Mouse (Mus musculus) C2C12 (cell line): ENCODE results near the gene Pkp4. TPM values are rescaled to one million over a fixed set of nuclear protein-coding genes. Genes with fewer than 3 reads are reported as not detected.

ENCODE experiments used
- H3K27me3 ChIP-seq: one replicate; pipeline ENCODE4 v1.6.1; 2011; ENCODE audit not compliant: control insufficient read depth, insufficient read depth, insufficient read length
- H3K36me3 ChIP-seq: one replicate; pipeline ENCODE4 v1.6.1; 2011; ENCODE audit not compliant: control insufficient read depth, insufficient read depth
- H3K4me3 ChIP-seq: one replicate; pipeline ENCODE4 v1.5.1; 2011; ENCODE audit warnings: mild to moderate bottlenecking, control low read depth; ENCODE audit not compliant: poor library complexity, insufficient read depth, severe bottlenecking
- H3K79me2 ChIP-seq: one replicate; pipeline ENCODE4 v1.6.1; 2011; ENCODE audit not compliant: control insufficient read depth, insufficient read depth
- H3K79me3 ChIP-seq: one replicate; pipeline ENCODE4 v1.6.1; 2011; ENCODE audit warnings: low read depth, control low read depth
- H3ac ChIP-seq: one replicate; pipeline ENCODE3; 2011; ENCODE audit warnings: low read depth; ENCODE audit not compliant: control insufficient read depth, insufficient read length
- CEBPB ChIP-seq: IDR thresholded peaks from one replicate; pipeline ENCODE4 v1.6.1; 2011; ENCODE audit warnings: low read depth, mild to moderate bottlenecking, control low read depth, moderate library complexity
- CTCF ChIP-seq: IDR thresholded peaks from one replicate; pipeline ENCODE4 v1.5.1; 2011; ENCODE audit not compliant: control insufficient read depth, insufficient read depth, insufficient read length
- FOSL1 ChIP-seq: IDR thresholded peaks from one replicate; pipeline ENCODE4 v1.8.0; 2011; ENCODE audit warnings: mild to moderate bottlenecking, low read length; ENCODE audit not compliant: poor library complexity, insufficient read depth, severe bottlenecking
- MAX ChIP-seq: IDR thresholded peaks from one replicate; pipeline ENCODE4 v1.6.1; 2011; ENCODE audit warnings: mild to moderate bottlenecking, control low read depth
- MYOD1 ChIP-seq: IDR thresholded peaks from one replicate; pipeline ENCODE4 v1.6.1; 2011; ENCODE audit warnings: low read depth; ENCODE audit not compliant: control insufficient read depth, insufficient read length
- MYOG ChIP-seq: IDR thresholded peaks from one replicate; pipeline ENCODE4 v1.6.1; 2011; ENCODE audit not compliant: control insufficient read depth, insufficient read length; ENCODE audit errors: extremely low read depth
- USF1 ChIP-seq: IDR thresholded peaks from one replicate; pipeline ENCODE4 v1.6.1; 2011; ENCODE audit warnings: low read depth, mild to moderate bottlenecking, control low read depth, moderate library complexity
- polyA plus RNA-seq: library from polyadenylated mRNA; unstranded; fragments of >200 nt; fragmentation: generic; extraction: Trizol; gene quantifications from one replicate; pipeline ENCODE4 v1.2.1, GENCODE M21; 2012; ENCODE audit warnings: missing spikeins

The Pkp4 gene
- polyA plus RNA-seq, 1 experiment, result 23.0 TPM

DNA sequence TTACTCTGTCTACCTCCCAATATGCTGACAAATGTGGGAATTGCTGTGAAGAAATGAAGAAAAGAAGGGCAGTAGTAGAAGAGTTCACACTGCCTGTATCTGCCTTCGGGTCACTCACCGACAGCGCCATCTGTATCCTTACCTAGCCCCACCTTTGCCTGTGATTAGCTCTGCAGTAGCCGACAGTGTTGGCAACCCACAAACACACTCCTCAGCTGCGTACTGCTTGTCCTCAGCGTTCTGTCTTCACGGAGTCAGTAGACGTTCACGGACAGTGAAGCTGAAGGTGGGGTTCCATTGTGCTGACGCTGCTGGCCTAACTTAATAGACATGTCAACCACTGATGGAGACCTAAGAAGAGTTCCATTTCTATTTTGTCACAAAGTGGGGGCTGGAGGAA is 81.5 kb downstream of the Pkp4 start:
- H3ac ChIP-seq, result no peak overlapping the region
- H3K36me3 ChIP-seq, result peaks cover 21% of the 10 kb centered on the region
- no peaks in the 10 kb centered on the region for H3K27me3 ChIP-seq
- TF ChIP-seq MYOD1 (no peak), MAX (no peak), CTCF (no peak), MYOG (no peak), CEBPB (no peak), USF1 (no peak), FOSL1 (no peak)
- no peak overlapping the region for H3K4me3 ChIP-seq
- H3K79me2 ChIP-seq, result peaks cover 45% of the 10 kb centered on the region
- peaks cover 5% of the 10 kb centered on the region for H3K79me3 ChIP-seq

DNA sequence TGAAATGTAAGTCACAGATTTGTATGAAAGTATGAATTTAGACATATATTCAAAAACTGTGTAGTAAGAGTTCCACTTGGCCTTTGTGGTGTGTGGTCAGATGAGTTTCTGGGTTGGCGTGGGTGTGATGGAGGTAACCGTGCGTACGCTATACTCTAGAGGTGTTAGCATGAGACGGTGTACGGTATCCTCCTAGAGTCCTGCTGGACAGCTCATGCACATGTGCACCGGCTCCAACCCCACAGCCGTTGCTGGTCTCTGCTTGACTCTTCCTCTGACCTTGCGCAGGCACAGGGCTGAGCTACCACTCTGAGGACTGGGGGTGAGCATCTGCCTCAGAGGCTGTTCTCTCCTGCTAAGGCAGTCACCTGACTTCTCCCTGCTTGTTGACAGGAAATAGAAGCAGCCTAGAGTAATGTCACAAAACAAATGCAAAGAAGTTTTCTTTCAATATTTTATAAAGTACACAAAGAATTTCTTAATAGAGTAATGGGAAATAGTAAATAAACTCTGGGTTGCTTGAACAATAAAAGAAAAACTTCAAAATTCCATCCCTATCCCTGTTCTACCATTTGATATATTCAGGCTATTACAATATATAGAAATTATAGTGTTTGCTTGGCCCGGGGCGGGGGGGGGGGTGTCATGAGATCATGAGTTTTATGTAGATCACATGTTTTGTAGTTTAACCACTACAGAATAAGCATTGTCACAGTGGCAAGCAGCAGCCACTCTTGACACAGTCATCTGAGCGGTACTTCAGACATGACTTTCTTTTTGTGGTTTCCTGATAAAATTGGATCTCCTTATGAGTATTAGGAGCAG is 83.8 kb downstream of the Pkp4 start:
- Histone ChIP-seq H3K4me3 (no peak overlapping the region), H3K79me2 (peaks cover 53% of the 10 kb centered on the region), H3K27me3 (no peaks in the 10 kb centered on the region), H3K36me3 (peaks cover 18% of the 10 kb centered on the region), H3K79me3 (peaks cover 6% of the 10 kb centered on the region), H3ac (no peak overlapping the region)
- TF ChIP-seq MYOG, result no peak
- TF ChIP-seq MAX, result no peak
- TF ChIP-seq FOSL1, result no peak
- no peak for TF ChIP-seq USF1
- no peak for TF ChIP-seq CEBPB

DNA sequence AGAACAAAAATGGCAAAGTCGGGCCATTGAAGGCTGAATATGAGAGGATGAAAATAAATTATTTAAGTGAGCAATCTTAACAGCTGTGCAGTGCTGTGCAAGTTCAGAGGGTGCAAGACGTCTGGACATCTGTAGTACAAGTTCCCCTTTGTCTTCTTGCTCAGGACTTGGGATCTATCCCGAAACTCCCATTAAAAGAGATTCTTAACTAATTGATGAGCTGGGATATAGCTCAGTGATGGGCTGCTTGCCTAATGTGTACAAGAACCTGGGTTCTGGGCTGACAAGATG is 84.4 kb downstream of the Pkp4 start:
- H3K79me3 ChIP-seq, result peaks cover 7% of the 10 kb centered on the region
- no peak overlapping the region for H3ac ChIP-seq
- H3K4me3 ChIP-seq, result no peak overlapping the region
- peaks cover 54% of the 10 kb centered on the region for H3K79me2 ChIP-seq
- H3K36me3 ChIP-seq, result peaks cover 18% of the 10 kb centered on the region
- no peak for TF ChIP-seq CEBPB
- peak; percentile 33 for TF ChIP-seq MYOD1
- H3K27me3 ChIP-seq, result no peaks in the 10 kb centered on the region

DNA sequence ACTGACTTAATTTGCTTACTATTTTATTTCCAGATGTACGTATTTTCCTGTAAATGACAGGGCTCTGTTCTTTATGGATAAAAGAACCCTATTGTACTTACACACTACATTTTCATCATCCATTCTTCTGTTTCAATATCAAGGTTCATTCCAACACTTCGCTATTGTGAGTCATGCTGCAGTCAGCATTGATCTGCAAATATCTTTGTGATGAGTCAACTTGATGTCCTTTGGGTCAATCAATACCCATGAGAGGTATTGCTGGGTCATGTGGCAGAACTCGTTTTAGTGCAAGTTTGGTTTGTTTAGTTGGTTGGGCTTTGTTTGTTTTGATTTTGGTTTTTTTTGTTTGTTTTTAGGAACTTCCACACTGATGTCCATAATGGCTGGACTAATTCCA is 88.2 kb downstream of the Pkp4 start:
- no peak overlapping the region for H3ac ChIP-seq
- no peak overlapping the region for H3K4me3 ChIP-seq
- no peak for TF ChIP-seq CTCF
- no peak for TF ChIP-seq CEBPB
- TF ChIP-seq FOSL1, result peak; percentile 63
- TF ChIP-seq MYOD1, result no peak
- TF ChIP-seq MAX, result no peak
- TF ChIP-seq MYOG, result no peak
- TF ChIP-seq USF1, result peak; percentile 64
- H3K36me3 ChIP-seq, result peaks cover under 1% of the 10 kb centered on the region
- no peaks in the 10 kb centered on the region for H3K27me3 ChIP-seq
- H3K79me3 ChIP-seq, result peaks cover 22% of the 10 kb centered on the region
- peaks cover 73% of the 10 kb centered on the region for H3K79me2 ChIP-seq

DNA sequence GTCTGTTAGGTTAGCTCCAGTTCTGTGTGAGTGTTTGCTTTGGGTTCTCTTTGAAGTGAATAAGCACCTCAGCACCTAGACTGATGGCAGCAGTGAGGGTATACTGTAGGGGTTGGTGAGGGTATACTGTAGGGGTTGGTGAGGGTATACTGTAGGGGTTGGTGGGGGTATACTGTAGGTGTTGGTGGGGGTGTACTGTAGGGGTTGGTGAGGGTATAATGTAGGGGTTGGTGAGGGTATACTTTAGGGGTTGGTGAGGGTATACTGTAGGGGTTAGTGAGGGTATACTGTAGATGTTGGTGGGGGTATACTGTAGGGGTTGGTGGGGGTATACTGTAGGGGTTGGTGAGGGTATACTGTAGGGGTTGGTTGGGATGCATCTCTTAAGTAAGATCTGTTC is 92.2 kb downstream of the Pkp4 start:
- Histone ChIP-seq H3K79me2 (peaks cover 75% of the 10 kb centered on the region), H3K4me3 (no peak overlapping the region), H3K36me3 (no peaks in the 10 kb centered on the region), H3K27me3 (no peaks in the 10 kb centered on the region), H3K79me3 (peaks cover 33% of the 10 kb centered on the region), H3ac (no peak overlapping the region)
- TF ChIP-seq CEBPB (no peak), MYOG (no peak)

DNA sequence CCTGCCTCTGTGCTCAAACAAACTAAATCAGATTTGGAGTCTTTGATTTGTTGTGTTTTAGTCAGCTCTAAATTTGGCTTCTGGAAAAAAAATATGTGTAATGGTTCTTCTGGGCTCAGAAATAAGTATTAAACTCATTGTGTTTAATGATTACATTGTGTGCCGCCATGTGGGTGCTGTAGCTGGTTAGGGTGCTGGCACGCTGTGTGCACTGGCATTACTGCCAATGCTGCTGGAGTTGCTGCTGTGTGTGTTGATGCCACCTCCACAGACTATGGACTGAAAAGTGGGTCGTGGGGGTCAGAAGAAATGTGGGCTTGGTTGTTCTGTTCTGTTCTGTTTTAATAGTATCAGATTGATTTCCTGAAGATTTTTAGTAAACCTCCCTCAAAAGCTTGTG is 92.8 kb downstream of the Pkp4 start:
- Histone ChIP-seq H3K27me3 (no peaks in the 10 kb centered on the region), H3ac (no peak overlapping the region), H3K36me3 (no peaks in the 10 kb centered on the region), H3K79me3 (peaks cover 32% of the 10 kb centered on the region), H3K79me2 (peaks cover 69% of the 10 kb centered on the region), H3K4me3 (no peak overlapping the region)
- TF ChIP-seq MYOD1, result no peak
- no peak for TF ChIP-seq MYOG
- no peak for TF ChIP-seq FOSL1
- no peak for TF ChIP-seq CEBPB
- no peak for TF ChIP-seq MAX
- TF ChIP-seq CTCF, result no peak
- no peak for TF ChIP-seq USF1
